In the genomic region with DNA sequence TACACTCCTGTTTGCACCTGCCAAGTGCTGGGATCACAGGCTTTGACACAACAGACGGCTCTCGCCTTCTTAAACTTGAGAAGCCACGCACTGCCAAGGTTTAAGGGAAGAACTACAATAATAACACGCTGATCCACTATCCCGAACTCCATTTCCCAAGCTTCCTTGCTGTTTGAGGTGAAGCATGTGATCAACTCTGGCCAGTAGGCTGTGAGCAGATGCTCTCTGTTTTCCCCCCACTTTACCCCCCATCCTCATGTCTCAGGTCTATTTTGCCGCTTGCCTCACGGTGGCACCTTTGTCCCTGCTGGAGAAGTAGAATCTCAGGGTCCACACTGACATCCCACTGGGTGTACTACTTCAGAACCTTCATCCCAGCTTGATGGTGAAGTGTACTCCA, we compare ENCODE assay signal across 12 mouse cellular contexts. TPM values are rescaled to one million over a fixed set of nuclear protein-coding genes. Genes with fewer than 3 reads are reported as not detected.
A peak's percentile ranks its signal among the peaks of the same experiment; 100 is the strongest.
DNase-seq lines count a peak whose midpoint lies in the region; ATAC-seq and TF ChIP-seq lines count a peak whose summit lies in the region.
"Had no signal": no experiment of that assay in that cellular context is flagged by ENCODE, and none has a peak within 500 bp of the region (broad histone marks: within the 10 kb centered on the region; RNA-seq: fewer than 3 reads in every experiment).

No protein-coding gene starts in this region.

- H3K4me2 ChIP-seq in hindbrain, embryonic 14.5 days (replicated peaks), result no peak overlapping the region
- no peak overlapping the region for H3K4me2 ChIP-seq in neural tube, embryonic 14.5 days (ENCODE audit: low read depth, low read length)
- H3K4me2 ChIP-seq: liver, embryonic 12.5 days had no signal

- ATAC-seq in hindbrain, embryonic 14.5 days (ENCODE audit: low FRiP score), result peak; percentile 54; the same call in 1 of the 2 replicates
- peak; percentile 47; the same call in 1 of the 2 replicates for ATAC-seq in neural tube, embryonic 14.5 days (ENCODE audit: low read depth)
- ATAC-seq: inflammation-experienced regulatory T-cells, adult 6 months; liver, embryonic 12.5 days; Patski had no signal

- no peaks in the 10 kb centered on the region for H3K36me3 ChIP-seq in hindbrain, embryonic 14.5 days (replicated peaks; ENCODE audit: control insufficient read depth, insufficient read depth)
- no peaks in the 10 kb centered on the region for H3K36me3 ChIP-seq in hindbrain, embryonic 10.5 days
- no peaks in the 10 kb centered on the region for H3K36me3 ChIP-seq in neural tube, embryonic 14.5 days (ENCODE audit: control insufficient read depth, insufficient read depth, low read length)
- H3K36me3 ChIP-seq: liver, embryonic 12.5 days had no signal

- H3K4me1 ChIP-seq in hindbrain, embryonic 14.5 days (replicated peaks; ENCODE audit: control insufficient read depth, insufficient read depth, low read length), result no peaks in the 10 kb centered on the region
- H3K4me1 ChIP-seq in hindbrain, embryonic 10.5 days (replicated peaks), result peaks cover 8% of the 10 kb centered on the region; the same call in 1 of the 2 replicates
- no peaks in the 10 kb centered on the region for H3K4me1 ChIP-seq in neural tube, embryonic 14.5 days (ENCODE audit: control insufficient read depth, insufficient read depth, low read length)

- H3K9ac ChIP-seq in hindbrain, embryonic 14.5 days, result no peak overlapping the region
- no peak overlapping the region for H3K9ac ChIP-seq in neural tube, embryonic 14.5 days (replicated peaks; ENCODE audit: low read depth, low read length)
- H3K9ac ChIP-seq: liver, embryonic 12.5 days had no signal

- no peak for DNase-seq in hindbrain, embryonic 14.5 days (ENCODE audit: low spot score)
- no peak for DNase-seq in hindbrain, embryonic 10.5 days (ENCODE audit: low spot score)
- DNase-seq in retina, postnatal 1 day, result peak; percentile 44
- no peak for DNase-seq in retina, embryonic 14.5 days (ENCODE audit: low spot score)
- peak; percentile 50 for DNase-seq in brain, embryonic 14.5 days (ENCODE audit: low read depth)
- no peak for DNase-seq in liver
- DNase-seq: thymus, postnatal 14 days had no signal

- 36% methylated on average over 7 of the region's 7 CpGs for WGBS in hindbrain, embryonic 14.5 days
- WGBS in hindbrain, embryonic 10.5 days, result 41% methylated on average over 7 of the region's 7 CpGs
- 36% methylated on average over 7 of the region's 7 CpGs for WGBS in neural tube, embryonic 14.5 days

- no peaks in the 10 kb centered on the region for H3K27me3 ChIP-seq in hindbrain, embryonic 14.5 days (ENCODE audit: control insufficient read depth, insufficient read depth, low read length)
- peaks cover 9% of the 10 kb centered on the region; the same call in 1 of the 2 replicates for H3K27me3 ChIP-seq in hindbrain, embryonic 10.5 days (ENCODE audit: insufficient read depth, poor library complexity, severe bottlenecking)
- H3K27me3 ChIP-seq in neural tube, embryonic 14.5 days (ENCODE audit: control insufficient read depth, insufficient read depth, low read length), result no peaks in the 10 kb centered on the region
- H3K27me3 ChIP-seq: Patski had no signal

- no peak for TF ChIP-seq POLR2A in brain, embryonic 14.5 days (IDR thresholded peaks at IDR 0.05; ENCODE audit: borderline replicate concordance, extremely low read depth, insufficient read depth, insufficient read length, poor library complexity, severe bottlenecking)

- TF ChIP-seq CTCF in brain, embryonic 14.5 days (IDR thresholded peaks at IDR 0.05; ENCODE audit: borderline replicate concordance, extremely low read depth, insufficient read depth, insufficient read length), result no peak

- no peaks in the 10 kb centered on the region for H3K9me3 ChIP-seq in hindbrain, embryonic 14.5 days (ENCODE audit: control insufficient read depth, low read length)
- no peaks in the 10 kb centered on the region for H3K9me3 ChIP-seq in hindbrain, embryonic 10.5 days
- no peaks in the 10 kb centered on the region for H3K9me3 ChIP-seq in neural tube, embryonic 14.5 days (ENCODE audit: control insufficient read depth, low read length)
- H3K9me3 ChIP-seq: liver, embryonic 12.5 days had no signal

- H3K4me3 ChIP-seq in hindbrain, embryonic 14.5 days (replicated peaks; ENCODE audit: low read length), result no peak overlapping the region
- H3K4me3 ChIP-seq in hindbrain, embryonic 10.5 days, result no peak overlapping the region
- no peak overlapping the region for H3K4me3 ChIP-seq in neural tube, embryonic 14.5 days (ENCODE audit: low read depth, low read length)
- H3K4me3 ChIP-seq: liver, embryonic 12.5 days had no signal

- H3K27ac ChIP-seq in hindbrain, embryonic 14.5 days, result no peak overlapping the region
- H3K27ac ChIP-seq in hindbrain, embryonic 10.5 days, result no peak overlapping the region; the same call in 1 of the 2 replicates
- H3K27ac ChIP-seq in neural tube, embryonic 14.5 days (ENCODE audit: low read depth, low read length), result no peak overlapping the region
- H3K27ac ChIP-seq: liver, embryonic 12.5 days had no signal

RNA-seq across cellular contexts. Expression of a gene that starts 6.2 kb away (rescaled TPM):
- 22.3 and 22.6 TPM in 2 replicates for polyA plus RNA-seq in hindbrain, embryonic 14.5 days (2014; fragmentation: Nextera tagmentation; extraction: Ambion mirVana)
- polyA plus RNA-seq in hindbrain, embryonic 10.5 days (2016; fragmentation: Nextera tagmentation; extraction: Ambion mirVana), result 30.5 and 33.0 TPM in 2 replicates
- 40.7 and 42.2 TPM in 2 replicates for polyA plus RNA-seq in brain, embryonic 14.5 days (2012; rRNA removed)
- polyA plus RNA-seq in neural tube, embryonic 14.5 days (2014; fragmentation: Nextera tagmentation; extraction: Ambion mirVana), result 22.4 and 25.8 TPM in 2 replicates

RNA-seq across cellular contexts. Expression of a gene that starts 12.4 kb away (rescaled TPM):
- polyA plus RNA-seq in hindbrain, embryonic 14.5 days (2014; fragmentation: Nextera tagmentation; extraction: Ambion mirVana), result 13.7 and 18.5 TPM in 2 replicates
- polyA plus RNA-seq in hindbrain, embryonic 10.5 days (2016; fragmentation: Nextera tagmentation; extraction: Ambion mirVana), result 43.4 and 55.3 TPM in 2 replicates
- polyA plus RNA-seq in brain, embryonic 14.5 days (2012; rRNA removed), result 24.6 and 28.4 TPM in 2 replicates
- 11.9 and 13.3 TPM in 2 replicates for polyA plus RNA-seq in neural tube, embryonic 14.5 days (2014; fragmentation: Nextera tagmentation; extraction: Ambion mirVana)
- polyA plus RNA-seq: inflammation-experienced regulatory T-cells, adult 6 months; liver, embryonic 12.5 days; spleen, adult 2 months had no signal

RNA-seq across cellular contexts. Expression of a gene that starts 31.0 kb away (rescaled TPM):
- 28.1 and 35.6 TPM in 2 replicates for polyA plus RNA-seq in hindbrain, embryonic 14.5 days (2014; fragmentation: Nextera tagmentation; extraction: Ambion mirVana)
- 166 and 220 TPM in 2 replicates for polyA plus RNA-seq in hindbrain, embryonic 10.5 days (2016; fragmentation: Nextera tagmentation; extraction: Ambion mirVana)
- 46.2 and 55.4 TPM in 2 replicates for polyA plus RNA-seq in brain, embryonic 14.5 days (2012; rRNA removed)
- 12.1 and 17.9 TPM in 2 replicates for polyA plus RNA-seq in neural tube, embryonic 14.5 days (2014; fragmentation: Nextera tagmentation; extraction: Ambion mirVana)

Comparison
In these comparisons a context has a peak if more than half of its experiments do, and no peak if none do; other contexts are left out.
1. DNase-seq: peak in retina, postnatal 1 day (single experiment) and brain, embryonic 14.5 days (single experiment); none in hindbrain, embryonic 14.5 days (single experiment), hindbrain, embryonic 10.5 days (single experiment), retina, embryonic 14.5 days (single experiment) and liver (single experiment).